Mouse (Mus musculus): ENCODE results near the gene Pdzd2. TPM values are rescaled to one million over a fixed set of nuclear protein-coding genes. Genes with fewer than 3 reads are reported as not detected.

Gene Pdzd2
- polyA plus RNA-seq, 1 experiment from 2014 or later: 19.1 TPM

- Histone ChIP-seq H3K4me3 (replicated peaks; ENCODE audit: low read depth, low read length) (no peak overlapping the region), H3K9me3 (replicated peaks; ENCODE audit: low read length) (no peaks in the 10 kb centered on the region), H3K4me2 (ENCODE audit: low read length) (no peak overlapping the region), H3K27ac (no peak overlapping the region), H3K9ac (ENCODE audit: low read depth, low read length) (no peak overlapping the region), H3K4me1 (replicated peaks; ENCODE audit: insufficient read depth, low read length) (no peaks in the 10 kb centered on the region), H3K27me3 (ENCODE audit: insufficient read depth, low read length) (no peaks in the 10 kb centered on the region), H3K36me3 (ENCODE audit: insufficient read depth, low read length) (no peaks in the 10 kb centered on the region)
- ATAC-seq (replicated peaks; ENCODE audit: low FRiP score, low read depth): no peak
- TF ChIP-seq CTCF (IDR thresholded peaks at IDR 0.05; ENCODE audit: low read depth): no peak
- 82% methylated on average over 5 of the region's 5 CpGs for WGBS
- DNase-seq (ENCODE audit: low spot score): no peak
These were observed 295.2 kb downstream of the Pdzd2 start for GRCm38 (mm10) chr15:12444551-12444950.

- DNase-seq (ENCODE audit: low spot score): no peak
- ATAC-seq (replicated peaks; ENCODE audit: low FRiP score, low read depth): no peak
- 0 out of 2 replicates have a peak, but pooled peaks cover 7% of the 10 kb centered on the region for H3K4me1 ChIP-seq (replicated peaks; ENCODE audit: insufficient read depth, low read length)
- no peak for TF ChIP-seq CTCF (IDR thresholded peaks at IDR 0.05; ENCODE audit: low read depth)
- WGBS: 50% methylated on average over 6 of the region's 6 CpGs
- no peaks in the 10 kb centered on the region for H3K27me3 ChIP-seq (ENCODE audit: insufficient read depth, low read length)
- H3K9me3 ChIP-seq (replicated peaks; ENCODE audit: low read length): no peaks in the 10 kb centered on the region
- no peak overlapping the region for H3K4me3 ChIP-seq (replicated peaks; ENCODE audit: low read depth, low read length)
- H3K9ac ChIP-seq (ENCODE audit: low read depth, low read length): no peak overlapping the region
- no peak overlapping the region for H3K4me2 ChIP-seq (ENCODE audit: low read length)
- H3K36me3 ChIP-seq (ENCODE audit: insufficient read depth, low read length): no peaks in the 10 kb centered on the region
- no peak overlapping the region for H3K27ac ChIP-seq
These were observed 300.4 kb downstream of the Pdzd2 start for GRCm38 (mm10) chr15:12439351-12439751.

- Histone ChIP-seq H3K4me3 (replicated peaks; ENCODE audit: low read depth, low read length) (no peak overlapping the region), H3K9me3 (replicated peaks; ENCODE audit: low read length) (no peaks in the 10 kb centered on the region), H3K4me1 (replicated peaks; ENCODE audit: insufficient read depth, low read length) (peaks cover 14% of the 10 kb centered on the region; the same call in 1 of the 2 replicates), H3K9ac (ENCODE audit: low read depth, low read length) (no peak overlapping the region), H3K27ac (no peak overlapping the region), H3K27me3 (ENCODE audit: insufficient read depth, low read length) (no peaks in the 10 kb centered on the region), H3K36me3 (ENCODE audit: insufficient read depth, low read length) (no peaks in the 10 kb centered on the region), H3K4me2 (ENCODE audit: low read length) (no peak overlapping the region)
- 65% methylated on average over 6 of the region's 6 CpGs for WGBS
- no peak for TF ChIP-seq CTCF (IDR thresholded peaks at IDR 0.05; ENCODE audit: low read depth)
- DNase-seq (ENCODE audit: low spot score) (no peak), ATAC-seq (replicated peaks; ENCODE audit: low FRiP score, low read depth) (no peak)
These were observed 301.0 kb downstream of the Pdzd2 start for GRCm38 (mm10) chr15:12438691-12439090.

- WGBS: 86% methylated on average over 11 of the region's 11 CpGs
- Histone ChIP-seq H3K4me3 (replicated peaks; ENCODE audit: low read depth, low read length) (no peak overlapping the region), H3K4me1 (replicated peaks; ENCODE audit: insufficient read depth, low read length) (peaks cover 14% of the 10 kb centered on the region; the same call in 1 of the 2 replicates), H3K27ac (no peak overlapping the region), H3K9ac (ENCODE audit: low read depth, low read length) (no peak overlapping the region), H3K36me3 (ENCODE audit: insufficient read depth, low read length) (no peaks in the 10 kb centered on the region), H3K4me2 (ENCODE audit: low read length) (no peak overlapping the region), H3K9me3 (replicated peaks; ENCODE audit: low read length) (no peaks in the 10 kb centered on the region), H3K27me3 (ENCODE audit: insufficient read depth, low read length) (no peaks in the 10 kb centered on the region)
- ATAC-seq (replicated peaks; ENCODE audit: low FRiP score, low read depth) (no peak), DNase-seq (ENCODE audit: low spot score) (no peak)
- TF ChIP-seq CTCF (IDR thresholded peaks at IDR 0.05; ENCODE audit: low read depth): no peak
These were observed 301.6 kb downstream of the Pdzd2 start for GRCm38 (mm10) chr15:12438081-12438480.

- H3K27ac ChIP-seq: no peak overlapping the region
- H3K4me1 ChIP-seq (replicated peaks; ENCODE audit: insufficient read depth, low read length): peaks cover 28% of the 10 kb centered on the region; the same call in 1 of the 2 replicates
- no peak overlapping the region for H3K9ac ChIP-seq (ENCODE audit: low read depth, low read length)
- ATAC-seq (replicated peaks; ENCODE audit: low FRiP score, low read depth): no peak
- TF ChIP-seq CTCF (IDR thresholded peaks at IDR 0.05; ENCODE audit: low read depth): no peak
- no peak overlapping the region for H3K4me2 ChIP-seq (ENCODE audit: low read length)
- no peak for DNase-seq (ENCODE audit: low spot score)
- no peak overlapping the region for H3K4me3 ChIP-seq (replicated peaks; ENCODE audit: low read depth, low read length)
- 69% methylated on average over 8 of the region's 8 CpGs for WGBS
- no peaks in the 10 kb centered on the region for H3K9me3 ChIP-seq (replicated peaks; ENCODE audit: low read length)
- no peaks in the 10 kb centered on the region for H3K36me3 ChIP-seq (ENCODE audit: insufficient read depth, low read length)
- no peaks in the 10 kb centered on the region for H3K27me3 ChIP-seq (ENCODE audit: insufficient read depth, low read length)
These were observed 303.8 kb downstream of the Pdzd2 start for GRCm38 (mm10) chr15:12435910-12436309.

GRCm38 (mm10) chr15:12433893-12434599, 305.7 kb downstream of the Pdzd2 start:
- no peak overlapping the region for H3K4me2 ChIP-seq (ENCODE audit: low read length)
- no peaks in the 10 kb centered on the region for H3K9me3 ChIP-seq (replicated peaks; ENCODE audit: low read length)
- H3K9ac ChIP-seq (ENCODE audit: low read depth, low read length): no peak overlapping the region
- 34% methylated on average over 19 of the region's 19 CpGs for WGBS
- no peak for TF ChIP-seq CTCF (IDR thresholded peaks at IDR 0.05; ENCODE audit: low read depth)
- H3K36me3 ChIP-seq (ENCODE audit: insufficient read depth, low read length): no peaks in the 10 kb centered on the region
- peak overlapping the region; percentile 50 for H3K27ac ChIP-seq
- DNase-seq (ENCODE audit: low spot score) (peak; percentile 54), ATAC-seq (replicated peaks; ENCODE audit: low FRiP score, low read depth) (no peak)
- no peaks in the 10 kb centered on the region for H3K27me3 ChIP-seq (ENCODE audit: insufficient read depth, low read length)
- peaks cover 35% of the 10 kb centered on the region; the same call in 1 of the 2 replicates for H3K4me1 ChIP-seq (replicated peaks; ENCODE audit: insufficient read depth, low read length)
- no peak overlapping the region for H3K4me3 ChIP-seq (replicated peaks; ENCODE audit: low read depth, low read length)
